19 mouse cellular contexts compared by ENCODE assay signal in the genomic region with DNA sequence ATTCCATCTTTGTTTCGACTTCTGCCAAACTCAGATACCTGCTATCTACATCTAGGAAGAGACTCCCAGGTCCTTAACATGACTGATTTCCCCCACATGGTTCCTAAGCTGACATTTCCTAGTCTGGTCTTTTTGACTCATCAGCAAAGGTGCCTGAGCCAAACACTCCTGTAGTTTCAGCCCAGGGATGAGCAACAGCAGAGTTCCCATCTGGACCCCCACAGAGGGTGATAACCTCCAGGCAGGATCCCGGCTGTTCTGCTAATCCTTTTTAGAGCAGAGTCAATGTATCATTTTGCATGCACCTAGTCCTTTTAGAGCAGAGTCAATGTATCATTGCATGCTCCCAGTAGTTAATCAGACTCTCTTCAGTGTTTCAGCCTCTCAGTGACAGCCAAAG.
A peak's percentile ranks its signal among the peaks of the same experiment; 100 is the strongest.
DNase-seq lines count a peak whose midpoint lies in the region; ATAC-seq and TF ChIP-seq lines count a peak whose summit lies in the region.
"Had no signal": no experiment of that assay in that cellular context is flagged by ENCODE, and none has a peak within 500 bp of the region (broad histone marks: within the 10 kb centered on the region; RNA-seq: fewer than 3 reads in every experiment).

No protein-coding gene starts in this region.

- H3K4me3 ChIP-seq in CH12.LX (replicated peaks in 1 of 3; ENCODE audit: low read depth in 2 of 3, low read length in 2 of 3, poor library complexity in 1 of 3): no peak overlapping the region
- H3K4me3 ChIP-seq: embryonic facial prominence, embryonic 12.5 days; limb, embryonic 10.5 days; midbrain, embryonic 15.5 days; neural tube, embryonic 12.5 days had no signal

- H3K4me2 ChIP-seq in CH12.LX (ENCODE audit: insufficient read depth, low read depth, poor library complexity, severe bottlenecking): peak overlapping the region; percentile 40; the same call in 1 of the 2 replicates
- H3K4me2 ChIP-seq: embryonic facial prominence, embryonic 12.5 days; heart, embryonic 11.5 days; midbrain, embryonic 15.5 days; neural tube, embryonic 12.5 days had no signal

- TF ChIP-seq EP300 in CH12.LX (IDR thresholded peaks at IDR 0.05; ENCODE audit: low read length): no peak

- H3K9me3 ChIP-seq in CH12.LX (replicated peaks; ENCODE audit: low read length): no peaks in the 10 kb centered on the region
- H3K9me3 ChIP-seq: embryonic facial prominence, embryonic 12.5 days; limb, embryonic 10.5 days; midbrain, embryonic 15.5 days; neural tube, embryonic 12.5 days had no signal

- peaks cover 24 to 64% of the 10 kb centered on the region in 2 experiments for H3K4me1 ChIP-seq in CH12.LX (ENCODE audit: control insufficient read depth in 1 of 2, insufficient read depth in 2 of 2)

- DNase-seq in cerebellum, postnatal 36 days: peak; percentile 12 to 27
- peak; percentile 27 for DNase-seq in heart, adult 11 months
- no peak for DNase-seq in heart, postnatal 4 days
- DNase-seq in CH12.LX (ENCODE audit: extremely low read depth): no peak
- DNase-seq in brain, adult 2 months (ENCODE audit: low read depth, low spot score): peak; percentile 44
- no peak for DNase-seq in adrenal gland, postnatal 36 days
- DNase-seq: adrenal gland, postnatal 10 days; B cell, adult 2 months; kidney, postnatal 4 days; layer of hippocampus, adult 9-11 months; thymus, postnatal 36 days had no signal

- ATAC-seq in cerebellum, adult (ENCODE audit: insufficient number of reproducible peaks, low FRiP score, low TSS enrichment): no peak
- ATAC-seq: lung, postnatal 0 days; midbrain, embryonic 15.5 days had no signal

- no peak for TF ChIP-seq POLR2A in CH12.LX (IDR thresholded peaks at IDR 0.05; ENCODE audit: low read depth, low read length)

- peaks cover 3% of the 10 kb centered on the region; the same call in 1 of the 2 replicates for H3K79me2 ChIP-seq in CH12.LX (replicated peaks; ENCODE audit: control insufficient read depth, extremely low read depth, insufficient read depth, poor library complexity, severe bottlenecking)

- H3K27me3 ChIP-seq in CH12.LX (replicated peaks): no peaks in the 10 kb centered on the region
- H3K27me3 ChIP-seq: embryonic facial prominence, embryonic 12.5 days; midbrain, embryonic 15.5 days had no signal

- dilution Hi-C loops in CH12.LX (cut with MboI; ENCODE audit: extremely low pct_ligation_motif_present, extremely low pct_unique_long_range_greater_than_20kb, low sequenced_read_pairs): no loop called here

- H3K36me3 ChIP-seq in CH12.LX (replicated peaks in 1 of 2; ENCODE audit: control insufficient read depth in 1 of 2, insufficient read depth in 1 of 2, low read length in 1 of 2): peaks cover 4 to 32% of the 10 kb centered on the region in 2 experiments
- H3K36me3 ChIP-seq: embryonic facial prominence, embryonic 12.5 days; midbrain, embryonic 15.5 days; neural tube, embryonic 12.5 days had no signal

- TF ChIP-seq RAD21 in CH12.LX (IDR thresholded peaks at IDR 0.05; ENCODE audit: low read depth, low read length): no peak

- in situ Hi-C loops in CH12.LX (cut with MboI; ENCODE audit: low pct_ligation_motif_present, low pct_unique_long_range_greater_than_20kb, low sequenced_read_pairs): loop anchor here (5.0 to 25.0 kb wide), 3 partner anchors 39 to 594 kb away; no protein-coding TSS in a partner anchor

- TF ChIP-seq CTCF in CH12.LX (conservative IDR thresholded peaks at IDR 0.05 in 1 of 2, IDR thresholded peaks at IDR 0.05 in 1 of 2; ENCODE audit: low read depth in 2 of 2, low read length in 2 of 2): no peak

- H3K9ac ChIP-seq in CH12.LX (ENCODE audit: insufficient read depth, low read depth): no peak overlapping the region
- H3K9ac ChIP-seq: embryonic facial prominence, embryonic 12.5 days; midbrain, embryonic 15.5 days; neural tube, embryonic 12.5 days had no signal

- H3K27ac ChIP-seq in CH12.LX (ENCODE audit: insufficient read depth, low read depth): no peak overlapping the region
- H3K27ac ChIP-seq: embryonic facial prominence, embryonic 12.5 days; limb, embryonic 10.5 days; macrophage; midbrain, embryonic 15.5 days; neural tube, embryonic 12.5 days had no signal

TF ChIP-seq in CH12.LX, 34 proteins besides CTCF, POLR2A, EP300 and RAD21:
- TF ChIP-seq ZKSCAN1 (IDR thresholded peaks at IDR 0.05; ENCODE audit: borderline replicate concordance, low read depth, low read length): no peak
- no peak for TF ChIP-seq IRF4 (IDR thresholded peaks at IDR 0.05; ENCODE audit: low read depth, low read length)
- TF ChIP-seq JUN (IDR thresholded peaks at IDR 0.05; ENCODE audit: insufficient read depth, low read depth, low read length): no peak
- no peak for TF ChIP-seq CHD1 (IDR thresholded peaks at IDR 0.05; ENCODE audit: low read depth, low read length)
- no peak for TF ChIP-seq ELF1 (IDR thresholded peaks at IDR 0.05; ENCODE audit: low read depth, low read length)
- no peak for TF ChIP-seq USF2 (conservative IDR thresholded peaks at IDR 0.05; ENCODE audit: low read depth, low read length)
- TF ChIP-seq UBTF (IDR thresholded peaks at IDR 0.05; ENCODE audit: low read depth, low read length): no peak
- no peak for TF ChIP-seq PAX5 (IDR thresholded peaks at IDR 0.05; ENCODE audit: low read length)
- no peak for TF ChIP-seq MEF2A (IDR thresholded peaks at IDR 0.05; ENCODE audit: borderline replicate concordance, low read depth, low read length)
- TF ChIP-seq HCFC1 (IDR thresholded peaks at IDR 0.05; ENCODE audit: low read depth, low read length): no peak
- no peak for TF ChIP-seq RCOR1 (conservative IDR thresholded peaks at IDR 0.05; ENCODE audit: low read depth, low read length)
- no peak for TF ChIP-seq JUND (conservative IDR thresholded peaks at IDR 0.05; ENCODE audit: low read depth, low read length)
- no peak for TF ChIP-seq ZC3H11A (IDR thresholded peaks at IDR 0.05; ENCODE audit: low read depth, low read length)
- TF ChIP-seq BHLHE40 (IDR thresholded peaks at IDR 0.05; ENCODE audit: low read depth, low read length): no peak
- no peak for TF ChIP-seq MXI1 (IDR thresholded peaks at IDR 0.05; ENCODE audit: low read depth, low read length)
- TF ChIP-seq KAT2A (IDR thresholded peaks at IDR 0.05; ENCODE audit: insufficient replicate concordance, low read length): no peak
- no peak for TF ChIP-seq SMC3 (IDR thresholded peaks at IDR 0.05; ENCODE audit: low read depth, low read length)
- no peak for TF ChIP-seq ZNF384 (IDR thresholded peaks at IDR 0.05; ENCODE audit: low read depth, low read length)
- TF ChIP-seq MAFK (IDR thresholded peaks at IDR 0.05; ENCODE audit: insufficient replicate concordance, low read length): no peak

Comparison
In these comparisons a context has a peak if more than half of its experiments do, and no peak if none do; other contexts are left out.
1. DNase-seq: peak in cerebellum, postnatal 36 days (2 of 2), heart, adult 11 months (single experiment) and brain, adult 2 months (single experiment); none in heart, postnatal 4 days (single experiment), CH12.LX (single experiment) and adrenal gland, postnatal 36 days (0 of 2).